Mouse (Mus musculus) neural tube, embryonic 10.5 days (tissue): ENCODE data around the gene Zfp292.

Experiments
- DNase-seq: peaks from one replicate; pipeline ENCODE4 v3.0.0-alpha.2; 2017; ENCODE audit warnings: low spot score; ENCODE audit errors: extremely low spot score

Zfp292 gene

DNA sequence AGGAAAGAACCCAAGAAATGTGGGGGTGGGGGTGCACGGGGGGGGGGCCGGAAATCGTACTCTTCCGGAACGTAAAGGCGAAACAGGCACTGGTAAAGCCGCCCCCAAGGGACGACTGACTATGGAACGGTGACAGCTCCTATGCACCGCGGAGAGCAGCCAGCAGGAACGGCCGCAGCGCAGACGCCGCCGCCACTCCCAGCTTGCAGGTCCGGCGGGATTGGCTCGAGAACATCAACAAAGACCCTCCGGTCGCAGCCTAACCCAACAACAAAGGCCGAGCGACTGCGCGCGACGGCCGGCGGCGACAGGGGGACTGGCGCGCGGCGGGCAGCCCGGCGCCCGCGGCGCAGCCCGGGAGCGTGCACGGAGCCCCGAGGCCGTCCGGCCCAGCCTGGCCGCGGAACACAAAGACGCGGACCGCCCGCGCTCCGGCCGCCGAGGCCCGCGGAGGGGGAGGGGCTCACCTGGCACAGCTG is 430 bp downstream of the Zfp292 start:
- peak; percentile 80 for DNase-seq

DNA sequence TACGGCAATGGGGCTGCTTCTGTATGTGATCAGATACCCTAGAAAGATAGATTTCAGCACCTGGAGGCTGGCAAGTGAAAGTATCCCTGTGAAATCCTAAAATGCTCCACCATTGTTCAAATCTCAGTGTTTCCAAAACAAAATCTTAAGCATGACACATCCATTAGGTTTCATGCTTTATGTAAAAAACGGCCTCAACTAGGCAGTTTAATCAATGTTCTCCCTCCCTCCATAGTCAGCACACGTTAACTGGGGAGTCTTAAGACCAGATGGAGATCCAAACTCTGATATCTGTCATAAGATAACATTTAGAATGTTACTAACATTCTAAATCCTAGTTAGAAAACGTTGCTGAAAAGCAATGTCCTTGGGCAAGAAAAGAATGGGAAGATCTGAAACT is 909 bp downstream of the Zfp292 start:
- DNase-seq, result no peak

DNA sequence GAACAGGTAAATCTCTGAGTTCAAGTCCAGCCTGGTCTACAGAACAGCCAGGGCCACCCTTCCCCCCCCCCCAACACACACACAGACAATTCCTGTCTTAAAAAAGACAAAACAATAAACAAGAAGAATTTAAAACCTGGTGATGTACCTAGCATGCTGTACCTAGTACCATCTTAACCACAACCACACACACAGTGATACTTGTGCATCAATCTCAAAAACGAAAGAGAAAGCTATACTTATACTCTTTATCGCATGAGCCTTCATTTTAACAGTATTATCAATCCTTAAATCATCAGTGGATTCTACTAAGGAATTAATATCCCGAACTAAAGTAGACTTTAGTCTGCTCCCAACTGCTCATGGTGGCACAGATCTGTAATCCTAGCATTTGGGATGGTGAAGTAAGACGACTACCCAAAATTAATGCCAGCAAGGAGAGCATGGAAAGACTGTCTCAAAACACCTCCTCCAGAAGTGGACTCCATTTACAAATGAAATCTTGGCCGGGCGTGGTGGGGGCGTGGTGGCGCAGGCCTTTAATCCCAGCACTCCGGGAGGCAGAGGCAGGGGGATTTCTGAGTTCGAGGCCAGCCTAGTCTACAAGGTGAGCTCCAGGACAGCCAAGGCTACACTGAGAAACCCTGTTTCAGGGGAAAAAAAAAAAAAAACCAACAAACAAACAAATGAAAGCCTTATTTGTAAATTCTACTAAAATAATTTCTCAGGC is 1.7 kb downstream of the Zfp292 start:
- DNase-seq, result no peak

DNA sequence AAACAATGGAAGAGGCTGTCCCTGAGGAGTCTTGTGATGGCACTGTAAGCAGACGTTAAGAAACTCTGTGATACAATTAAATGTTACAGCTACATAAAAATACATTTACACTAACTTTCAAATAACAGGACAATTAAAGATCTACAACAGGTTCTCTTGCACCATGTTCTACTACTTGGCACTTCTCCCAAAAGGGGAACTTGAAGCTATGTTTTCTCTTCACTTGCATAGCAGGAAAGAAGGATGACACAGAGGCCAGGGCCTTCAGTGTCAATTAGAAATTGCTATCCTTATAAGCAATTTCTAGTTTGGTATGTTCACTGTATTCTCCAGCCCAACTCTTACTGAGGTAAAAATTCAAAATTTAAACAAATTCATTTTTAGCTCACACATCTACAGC is 8.5 kb downstream of the Zfp292 start:
- DNase-seq, result no peak

- no peak for DNase-seq
These were observed 9.8 kb downstream of the Zfp292 start for GRCm38 (mm10) chr4:34872896-34873495.

DNA sequence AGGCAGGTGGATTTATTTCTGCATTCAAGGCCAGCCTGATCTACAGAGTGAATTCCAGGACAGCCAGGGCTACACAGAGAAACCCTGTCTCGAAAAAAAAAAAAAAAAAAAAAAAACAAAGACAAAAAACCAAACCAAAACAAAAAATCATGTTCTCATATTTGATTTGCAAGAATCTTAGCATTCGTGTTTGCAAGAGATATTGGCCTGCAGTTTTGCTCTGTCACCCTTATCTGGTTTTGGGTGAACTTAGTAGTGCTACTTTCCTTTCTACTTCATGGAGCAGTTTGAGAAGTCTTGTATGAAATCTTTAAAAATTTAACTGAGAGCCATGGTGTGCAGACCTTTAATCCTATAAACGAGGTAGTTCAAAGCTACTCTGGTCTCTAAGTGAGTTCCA is 12.9 kb downstream of the Zfp292 start:
- DNase-seq, result no peak

DNA sequence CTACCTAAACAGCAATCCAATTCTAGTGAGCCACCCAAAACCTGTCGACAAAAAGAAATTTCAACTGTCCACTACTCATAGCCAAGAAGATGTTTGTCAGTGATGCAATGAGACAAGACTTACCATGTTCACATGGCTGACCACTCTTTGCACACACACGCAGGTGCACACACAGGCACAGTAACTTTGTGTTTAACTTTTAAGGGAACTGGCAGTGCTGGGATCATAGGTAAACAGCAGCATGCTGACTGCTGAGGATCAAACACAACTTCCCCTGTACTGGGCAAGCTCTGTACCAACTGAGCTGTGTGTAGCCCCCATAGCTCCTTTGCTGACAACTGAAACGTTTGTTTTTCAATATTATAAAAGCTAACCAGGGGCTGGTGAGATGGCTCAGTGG is 21.3 kb downstream of the Zfp292 start:
- DNase-seq, result no peak

DNA sequence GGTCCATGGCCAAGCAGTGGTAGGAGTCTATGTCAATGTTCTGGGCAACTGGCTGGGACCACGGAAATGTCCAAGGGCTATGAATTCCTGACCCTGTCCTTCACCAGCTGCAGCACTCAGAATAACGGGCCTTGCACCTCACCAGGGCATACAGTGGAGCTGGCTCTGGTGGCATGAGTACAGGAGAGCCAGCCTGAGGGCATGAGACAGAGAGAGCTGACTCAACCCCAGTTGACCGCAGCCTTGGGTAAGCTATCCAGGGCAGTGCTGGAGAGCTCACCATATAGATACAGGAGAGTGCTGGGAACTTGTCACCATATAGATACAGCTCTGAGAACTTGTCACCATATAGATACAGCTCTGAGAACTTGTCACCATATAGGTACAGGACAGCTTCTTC is 23.3 kb downstream of the Zfp292 start:
- no peak for DNase-seq

GRCm38 (mm10) chr4:34858903-34859302 is 23.9 kb downstream of the Zfp292 start:
- no peak for DNase-seq

GRCm38 (mm10) chr4:34855966-34856365 is 26.8 kb downstream of the Zfp292 start:
- DNase-seq, result no peak

GRCm38 (mm10) chr4:34852051-34852450 is 30.7 kb downstream of the Zfp292 start:
- no peak for DNase-seq

DNA sequence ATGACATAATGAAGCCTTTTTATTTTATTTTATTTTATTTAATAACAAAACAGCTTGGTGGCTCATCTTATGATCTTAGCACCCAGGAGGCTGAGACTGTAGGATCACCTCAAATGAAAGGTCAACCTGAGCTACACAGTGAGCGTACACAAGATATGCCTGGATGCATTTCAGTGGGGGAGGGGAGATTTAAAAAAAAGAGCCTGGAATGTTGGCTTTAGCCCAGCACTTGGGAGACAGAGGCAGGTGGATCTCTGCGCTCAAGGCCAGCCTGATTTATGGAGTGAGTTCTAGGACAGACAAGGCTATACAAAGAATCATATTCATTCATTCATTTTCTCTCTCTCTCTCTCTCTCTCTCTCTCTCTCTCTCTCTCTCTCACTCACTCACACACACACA is 32.6 kb downstream of the Zfp292 start:
- no peak for DNase-seq

GRCm38 (mm10) chr4:34847679-34848309 is 35.0 kb downstream of the Zfp292 start:
- DNase-seq, result no peak

GRCm38 (mm10) chr4:34843839-34844238 is 38.9 kb downstream of the Zfp292 start:
- DNase-seq, result no peak

GRCm38 (mm10) chr4:34842826-34843225 is 39.9 kb downstream of the Zfp292 start:
- DNase-seq, result no peak

DNA sequence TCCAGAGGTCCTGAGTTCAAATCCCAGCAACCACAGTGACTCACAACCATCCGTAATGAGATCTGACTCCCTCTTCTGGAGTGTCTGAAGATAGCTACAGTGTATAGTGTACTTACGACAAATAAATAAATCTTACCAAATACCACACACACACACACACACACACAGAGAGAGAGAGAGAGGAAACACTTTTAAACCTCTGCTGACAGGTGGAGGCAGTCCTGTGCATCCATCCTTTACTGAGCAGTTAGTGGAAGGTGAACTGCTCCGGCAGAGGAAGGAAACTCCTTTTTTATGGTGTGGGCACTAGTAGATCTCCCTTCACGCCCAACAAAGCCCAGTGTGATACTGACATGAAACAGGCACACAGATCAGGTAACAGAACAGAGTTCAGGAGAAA is 51.3 kb downstream of the Zfp292 start:
- no peak for DNase-seq

DNA sequence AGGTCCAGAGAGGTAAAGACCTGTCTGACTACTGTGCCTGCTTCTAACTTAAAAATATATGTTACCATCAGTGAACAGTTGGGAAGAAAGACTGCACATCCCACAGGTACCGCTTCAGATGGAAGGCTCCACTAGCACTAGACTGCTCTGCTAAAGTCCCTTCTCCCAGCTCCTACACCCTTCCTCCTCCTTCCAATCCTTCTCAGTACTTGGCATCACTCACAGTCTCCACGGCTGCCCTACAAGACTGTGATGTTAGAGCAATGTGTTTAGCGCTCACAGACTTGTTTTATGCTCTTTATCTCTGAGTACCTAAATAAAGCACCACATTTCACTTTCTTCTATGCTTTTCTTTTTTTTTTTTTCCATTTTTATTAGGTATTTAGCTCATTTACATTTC is 53.3 kb downstream of the Zfp292 start:
- no peak for DNase-seq

GRCm38 (mm10) chr4:34823901-34824300 is 58.9 kb downstream of the Zfp292 start:
- no peak for DNase-seq

DNA sequence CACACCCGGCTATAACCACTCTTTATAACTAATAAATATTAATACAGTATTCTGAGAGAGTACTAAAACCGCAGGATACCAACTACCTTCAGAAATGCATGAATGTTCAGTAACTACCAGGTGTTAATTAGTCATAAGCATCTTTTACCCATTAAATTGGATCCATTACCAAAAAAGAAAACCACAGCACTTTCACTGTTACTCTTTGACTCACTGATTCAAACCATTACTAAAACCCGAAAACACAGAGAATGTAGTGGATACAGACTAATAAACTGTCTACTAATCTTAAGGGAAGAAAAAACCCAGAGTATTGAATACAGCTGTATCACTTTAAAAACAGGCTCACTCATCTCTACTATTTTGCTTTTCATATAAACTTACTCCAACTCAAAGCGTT is 62.9 kb downstream of the Zfp292 start:
- no peak for DNase-seq

- DNase-seq, result no peak
These were observed 81.4 kb downstream of the Zfp292 start for GRCm38 (mm10) chr4:34801166-34802034.

DNA sequence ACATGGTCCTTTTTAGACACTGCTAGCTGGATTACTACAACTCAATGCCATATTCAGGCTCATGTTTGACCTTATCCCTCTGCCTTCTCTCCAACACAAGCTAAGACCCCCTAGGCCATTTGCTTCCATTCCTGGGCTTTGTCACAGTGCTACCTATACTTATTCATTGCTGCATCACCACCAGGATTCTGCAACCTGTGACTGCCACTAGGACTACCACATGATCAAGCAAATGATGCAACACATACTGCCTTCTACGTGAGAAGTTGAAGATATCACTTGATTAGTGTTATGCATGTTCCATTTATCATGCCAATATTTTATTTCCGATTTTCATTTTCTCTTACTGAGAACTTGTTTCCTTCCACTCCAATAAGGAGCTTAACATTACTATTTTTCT is 84.8 kb downstream of the Zfp292 start:
- no peak for DNase-seq
